Mouse (Mus musculus) CH12.LX (cell line): ENCODE data around the gene Smg6. TPM values are rescaled to one million over a fixed set of nuclear protein-coding genes. Genes with fewer than 3 reads are reported as not detected.
A peak's percentile ranks its signal among the peaks of the same experiment; 100 is the strongest.

ENCODE experiments used
- DNase-seq: peaks from one replicate; pipeline ENCODE4 v3.0.0-alpha.2; 2013; ENCODE audit errors: extremely low read depth
- H3K27ac ChIP-seq: 2 replicates; pipeline ENCODE4 v1.5.1; 2012; ENCODE audit warnings: low read depth, mild to moderate bottlenecking, control low read depth, moderate library complexity; ENCODE audit not compliant: insufficient read depth
- H3K27me3 ChIP-seq: replicated peaks from 2 replicates; pipeline ENCODE3; 2012; ENCODE audit warnings: inconsistent platforms
- H3K36me3 ChIP-seq, 2 experiments: replicated peaks in 1 of 2; 2 replicates each; pipeline versions ENCODE3 to v1.6.1; 2012; ENCODE audit warnings: inconsistent platforms in 1 of 2, low read length in 1 of 2, mild to moderate bottlenecking in 1 of 2, mixed read lengths in 1 of 2, moderate library complexity in 1 of 2; ENCODE audit not compliant: control insufficient read depth in 1 of 2, insufficient read depth in 1 of 2
- H3K4me1 ChIP-seq, 2 experiments: 2 replicates each; pipeline ENCODE4 v1.6.1; 2012; ENCODE audit warnings: inconsistent platforms in 1 of 2, moderate library complexity in 1 of 2; ENCODE audit not compliant: insufficient read depth in 2 of 2, control insufficient read depth in 1 of 2
- H3K4me2 ChIP-seq: 2 replicates; pipeline ENCODE4 v1.6.1; 2012; ENCODE audit warnings: low read depth, mild to moderate bottlenecking, control low read depth; ENCODE audit not compliant: poor library complexity, insufficient read depth, severe bottlenecking
- H3K4me3 ChIP-seq, 3 experiments: fragments of 150-350 bp in 1 of 3; sonication (generic) in 1 of 3; replicated peaks in 1 of 3; 2 replicates each; pipeline versions ENCODE3 to v1.5.1; 2011 to 2012; ENCODE audit warnings: low read depth in 2 of 3, low read length in 2 of 3, mild to moderate bottlenecking in 2 of 3, moderate library complexity in 2 of 3, control low read depth in 1 of 3, improper control_type of control experiment in 1 of 3, inconsistent platforms in 1 of 3, mixed read lengths in 1 of 3; ENCODE audit not compliant: poor library complexity in 1 of 3
- H3K79me2 ChIP-seq: replicated peaks from 2 replicates; pipeline ENCODE4 v1.6.1; 2012; ENCODE audit warnings: mild to moderate bottlenecking, moderate library complexity; ENCODE audit not compliant: control insufficient read depth, poor library complexity, insufficient read depth, severe bottlenecking; ENCODE audit errors: extremely low read depth
- H3K9ac ChIP-seq: 2 replicates; pipeline ENCODE4 v1.6.1; 2012; ENCODE audit warnings: low read depth, mild to moderate bottlenecking, control low read depth, moderate library complexity; ENCODE audit not compliant: insufficient read depth
- H3K9me3 ChIP-seq: replicated peaks from 2 replicates; pipeline ENCODE3; 2012; ENCODE audit warnings: low read length, inconsistent platforms, mixed read lengths
- BHLHE40 ChIP-seq: IDR thresholded peaks from 2 replicates; pipeline ENCODE4 v1.6.1; 2011; ENCODE audit warnings: mild to moderate bottlenecking, low read depth, low read length, improper control_type of control experiment
- CHD2 ChIP-seq: IDR thresholded peaks from 2 replicates; pipeline ENCODE4 v1.6.1; 2011; ENCODE audit warnings: low read length, improper control_type of control experiment
- JUN ChIP-seq: IDR thresholded peaks from 2 replicates; pipeline ENCODE4 v1.6.1; 2011; ENCODE audit warnings: low read depth, mild to moderate bottlenecking, low read length, improper control_type of control experiment, moderate library complexity; ENCODE audit not compliant: insufficient read depth
- JUND ChIP-seq: conservative IDR thresholded peaks from 2 replicates; pipeline ENCODE4 v1.6.1; 2011; ENCODE audit warnings: low read depth, low read length, improper control_type of control experiment
- POLR2A ChIP-seq: IDR thresholded peaks from 2 replicates; pipeline ENCODE4 v1.6.1; 2011; ENCODE audit warnings: low read depth, mild to moderate bottlenecking, improper control_type of control experiment, low read length
- SMC3 ChIP-seq: IDR thresholded peaks from 2 replicates; pipeline ENCODE4 v1.6.1; 2011; ENCODE audit warnings: low read depth, low read length, improper control_type of control experiment
- USF2 ChIP-seq: conservative IDR thresholded peaks from 2 replicates; pipeline ENCODE4 v1.6.1; 2011; ENCODE audit warnings: low read depth, low read length, improper control_type of control experiment
- dilution Hi-C: fragments of 300-500 bp; cut with MboI; formaldehyde crosslinking; loops from 2 replicates; pipeline ENCODE4 v1.14.3; 2020; ENCODE audit warnings: low sequenced_read_pairs; ENCODE audit not compliant: extremely low pct_unique_long_range_greater_than_20kb, extremely low pct_ligation_motif_present
- in situ Hi-C: fragments of 300-500 bp; cut with MboI; formaldehyde crosslinking; loops from 3 replicates; pipeline ENCODE4 v1.14.3; 2019; ENCODE audit warnings: low sequenced_read_pairs, low pct_ligation_motif_present, low pct_unique_long_range_greater_than_20kb, mixed read lengths
- polyA plus RNA-seq: library from polyadenylated mRNA; unstranded; fragments of >175 nt; gene quantifications from 2 replicates; pipeline ENCODE4 v1.2.1, GENCODE M21; 2012; ENCODE audit warnings: low read depth; ENCODE audit not compliant: insufficient read length
- total RNA-seq, 2 experiments: library from RNA; depleted of rRNA; stranded (reverse); fragments of 300-350 nt in 1 of 2; fragments of >200 nt in 1 of 2; gene quantifications; 2 replicates each; pipeline ENCODE4 v1.2.3; 2012 to 2014

Smg6 gene
- total and polyA plus RNA-seq, 3 experiments = 9.0 to 18.5 (median 12.1) TPM

DNA sequence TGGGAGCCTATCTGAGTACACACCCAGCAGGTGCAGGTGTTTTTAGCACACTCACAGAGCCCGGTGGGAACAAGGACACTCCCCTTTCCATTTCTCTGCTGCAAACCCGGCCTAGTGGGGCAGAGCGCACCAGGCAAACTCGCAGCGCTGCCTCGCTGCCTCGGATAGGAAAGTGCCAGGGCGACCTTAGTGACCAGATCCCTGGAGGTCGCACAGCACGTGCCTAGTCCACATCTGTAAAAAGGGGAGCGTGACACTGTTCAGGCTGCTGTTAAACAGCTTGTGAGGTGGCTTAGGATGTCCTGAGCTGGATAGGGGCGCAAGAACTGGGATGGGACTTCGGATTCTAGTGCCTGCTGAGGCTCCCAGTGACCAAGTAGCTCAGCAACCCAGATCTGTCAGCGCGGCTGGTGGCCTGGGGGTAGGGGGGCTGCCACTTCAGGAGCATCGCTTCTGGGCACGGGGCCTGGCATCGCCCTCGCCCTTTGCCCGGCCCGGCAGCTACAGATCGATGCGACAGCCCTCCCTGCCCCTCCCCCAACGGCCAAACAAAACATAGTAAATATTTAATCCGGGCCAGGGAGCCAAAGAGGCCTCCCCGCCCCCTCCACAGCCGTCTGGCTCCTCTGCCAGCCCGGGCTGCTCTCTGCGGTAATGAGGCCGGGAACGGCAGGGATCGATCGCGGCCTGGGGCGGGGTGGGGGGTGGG lies 287.9 kb downstream of the Smg6 start:
- H3K4me1 ChIP-seq = peaks cover 4 to 22% of the 10 kb centered on the region in 2 experiments
- no peak overlapping the region for H3K27ac ChIP-seq
- dilution Hi-C loops = no loop called here
- no peak for TF ChIP-seq SMC3
- TF ChIP-seq BHLHE40 = peak; percentile 61
- TF ChIP-seq POLR2A = no peak
- no peak for TF ChIP-seq JUND
- no peak for TF ChIP-seq CHD2
- no peak for TF ChIP-seq JUN
- TF ChIP-seq USF2 = no peak
- TF ChIP-seq, all 38 proteins: peak for 1
- H3K9ac ChIP-seq = no peak overlapping the region
- H3K36me3 ChIP-seq = no peaks in the 10 kb centered on the region
- no peak overlapping the region for H3K4me2 ChIP-seq
- no peak overlapping the region for H3K4me3 ChIP-seq
- in situ Hi-C loops = no loop called here
- no peak for DNase-seq
- H3K27me3 ChIP-seq = peaks cover 7% of the 10 kb centered on the region
- H3K79me2 ChIP-seq = no peaks in the 10 kb centered on the region
- H3K9me3 ChIP-seq = peaks cover 2% of the 10 kb centered on the region

Other genes with a start within 250 kb of the Smg6 start
- 53.9 and 54.5 TPM in 2 replicates for gene Pafah1b1, start 201.2 kb upstream of the Smg6 start, total RNA-seq (2012; rRNA removed)
- 107 and 143 TPM in 2 replicates for gene Pafah1b1, start 201.2 kb upstream of the Smg6 start, total RNA-seq (2014; rRNA removed)
- 136 and 140 TPM in 2 replicates for gene Pafah1b1, start 201.2 kb upstream of the Smg6 start, polyA plus RNA-seq
- gene Mettl16, start 155.0 kb upstream of the Smg6 start, total RNA-seq (2012; rRNA removed) = 79.3 and 100 TPM in 2 replicates
- gene Mettl16, start 155.0 kb upstream of the Smg6 start, total RNA-seq (2014; rRNA removed) = 80.0 and 90.7 TPM in 2 replicates
- gene Mettl16, start 155.0 kb upstream of the Smg6 start, polyA plus RNA-seq = 111 and 119 TPM in 2 replicates
- 3.6 and 4.7 TPM in 2 replicates for gene Mnt, start 94.9 kb upstream of the Smg6 start, total RNA-seq (2012; rRNA removed)
- gene Mnt, start 94.9 kb upstream of the Smg6 start, total RNA-seq (2014; rRNA removed) = 1.4 and 1.6 TPM in 2 replicates
- gene Mnt, start 94.9 kb upstream of the Smg6 start, polyA plus RNA-seq = 29.0 and 30.6 TPM in 2 replicates
- gene Sgsm2, start 28.8 kb upstream of the Smg6 start, total RNA-seq (2012; rRNA removed) = 2.4 and 3.8 TPM in 2 replicates
- gene Sgsm2, start 28.8 kb upstream of the Smg6 start, total RNA-seq (2014; rRNA removed) = 0.75 and 0.93 TPM in 2 replicates
- 3.1 and 3.8 TPM in 2 replicates for gene Sgsm2, start 28.8 kb upstream of the Smg6 start, polyA plus RNA-seq
- 85.2 and 127 TPM in 2 replicates for gene Tsr1, start 27.8 kb upstream of the Smg6 start, total RNA-seq (2012; rRNA removed)
- 101 and 105 TPM in 2 replicates for gene Tsr1, start 27.8 kb upstream of the Smg6 start, total RNA-seq (2014; rRNA removed)
- gene Tsr1, start 27.8 kb upstream of the Smg6 start, polyA plus RNA-seq = 149 and 162 TPM in 2 replicates
- gene Srr, start 125 bp downstream of the Smg6 start, total RNA-seq (2012; rRNA removed) = 4.0 and 5.9 TPM in 2 replicates
- gene Srr, start 125 bp downstream of the Smg6 start, total RNA-seq (2014; rRNA removed) = 5.7 and 6.7 TPM in 2 replicates
- 5.7 and 7.6 TPM in 2 replicates for gene Srr, start 125 bp downstream of the Smg6 start, polyA plus RNA-seq
- gene Hic1, start 243.7 kb downstream of the Smg6 start, total RNA-seq (2012; rRNA removed) = 6.4 and 9.6 TPM in 2 replicates
- 2.8 and 2.9 TPM in 2 replicates for gene Hic1, start 243.7 kb downstream of the Smg6 start, total RNA-seq (2014; rRNA removed)
- 4.3 and 5.7 TPM in 2 replicates for gene Hic1, start 243.7 kb downstream of the Smg6 start, polyA plus RNA-seq